Mouse (Mus musculus) C2C12 (cell line): ENCODE measurements at regions not wholly inside any gene's neighbourhood (a gene's known extent, or its start where the extent isn't known, plus 50 kb on each side); places are given as distances from the start of the nearest gene placed in this dataset.

Source experiments
- H3K27me3 ChIP-seq: one replicate; pipeline ENCODE4 v1.6.1; 2011; ENCODE audit not compliant: control insufficient read depth, insufficient read depth, insufficient read length
- H3K36me3 ChIP-seq: one replicate; pipeline ENCODE4 v1.6.1; 2011; ENCODE audit not compliant: control insufficient read depth, insufficient read depth
- H3K4me3 ChIP-seq: one replicate; pipeline ENCODE4 v1.5.1; 2011; ENCODE audit warnings: mild to moderate bottlenecking, control low read depth; ENCODE audit not compliant: poor library complexity, insufficient read depth, severe bottlenecking
- H3K79me2 ChIP-seq: one replicate; pipeline ENCODE4 v1.6.1; 2011; ENCODE audit not compliant: control insufficient read depth, insufficient read depth
- H3K79me3 ChIP-seq: one replicate; pipeline ENCODE4 v1.6.1; 2011; ENCODE audit warnings: low read depth, control low read depth
- H3ac ChIP-seq: one replicate; pipeline ENCODE3; 2011; ENCODE audit warnings: low read depth; ENCODE audit not compliant: control insufficient read depth, insufficient read length
- CEBPB ChIP-seq: IDR thresholded peaks from one replicate; pipeline ENCODE4 v1.6.1; 2011; ENCODE audit warnings: low read depth, mild to moderate bottlenecking, control low read depth, moderate library complexity
- CTCF ChIP-seq: IDR thresholded peaks from one replicate; pipeline ENCODE4 v1.5.1; 2011; ENCODE audit not compliant: control insufficient read depth, insufficient read depth, insufficient read length
- FOSL1 ChIP-seq: IDR thresholded peaks from one replicate; pipeline ENCODE4 v1.8.0; 2011; ENCODE audit warnings: mild to moderate bottlenecking, low read length; ENCODE audit not compliant: poor library complexity, insufficient read depth, severe bottlenecking
- MAX ChIP-seq: IDR thresholded peaks from one replicate; pipeline ENCODE4 v1.6.1; 2011; ENCODE audit warnings: mild to moderate bottlenecking, control low read depth
- MYOD1 ChIP-seq: IDR thresholded peaks from one replicate; pipeline ENCODE4 v1.6.1; 2011; ENCODE audit warnings: low read depth; ENCODE audit not compliant: control insufficient read depth, insufficient read length
- MYOG ChIP-seq: IDR thresholded peaks from one replicate; pipeline ENCODE4 v1.6.1; 2011; ENCODE audit not compliant: control insufficient read depth, insufficient read length; ENCODE audit errors: extremely low read depth
- USF1 ChIP-seq: IDR thresholded peaks from one replicate; pipeline ENCODE4 v1.6.1; 2011; ENCODE audit warnings: low read depth, mild to moderate bottlenecking, control low read depth, moderate library complexity

DNA sequence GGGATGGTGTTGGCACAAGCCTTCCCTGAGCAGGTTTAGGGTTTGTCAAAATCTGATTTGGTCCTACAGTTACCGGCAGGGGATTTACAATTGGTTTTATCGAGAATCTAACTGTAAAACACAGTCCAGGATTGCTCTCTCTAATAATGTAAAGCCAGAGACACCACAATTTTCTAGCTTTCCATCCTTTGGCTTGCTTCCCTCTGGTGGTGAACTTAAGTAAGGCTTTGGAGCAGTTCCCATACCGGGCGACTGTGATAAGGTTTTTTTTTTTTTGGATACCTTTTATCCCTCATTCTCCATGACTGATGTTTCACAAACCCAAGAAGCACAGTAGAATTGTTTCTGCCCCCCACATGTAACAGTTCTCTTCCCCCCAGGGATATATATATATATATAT lies 195.3 kb downstream of the Tex13c3 start:
- Histone ChIP-seq H3K4me3 (no peak overlapping the region), H3K79me2 (no peaks in the 10 kb centered on the region), H3K27me3 (no peaks in the 10 kb centered on the region), H3K79me3 (no peaks in the 10 kb centered on the region), H3ac (no peak overlapping the region), H3K36me3 (no peaks in the 10 kb centered on the region)
- no peak for TF ChIP-seq USF1
- no peak for TF ChIP-seq FOSL1
- TF ChIP-seq MAX = no peak
- TF ChIP-seq MYOD1 = no peak
- no peak for TF ChIP-seq MYOG
- no peak for TF ChIP-seq CTCF
- TF ChIP-seq CEBPB = no peak

GRCm38 (mm10) chrX:19283078-19283477 lies 198.0 kb downstream of the Tex13c3 start:
- no peak for TF ChIP-seq CEBPB
- TF ChIP-seq MYOD1 = peak; percentile 51
- no peak overlapping the region for H3K4me3 ChIP-seq
- H3K27me3 ChIP-seq = no peaks in the 10 kb centered on the region
- H3K79me2 ChIP-seq = no peaks in the 10 kb centered on the region
- no peaks in the 10 kb centered on the region for H3K36me3 ChIP-seq
- H3K79me3 ChIP-seq = no peaks in the 10 kb centered on the region
- no peak overlapping the region for H3ac ChIP-seq

DNA sequence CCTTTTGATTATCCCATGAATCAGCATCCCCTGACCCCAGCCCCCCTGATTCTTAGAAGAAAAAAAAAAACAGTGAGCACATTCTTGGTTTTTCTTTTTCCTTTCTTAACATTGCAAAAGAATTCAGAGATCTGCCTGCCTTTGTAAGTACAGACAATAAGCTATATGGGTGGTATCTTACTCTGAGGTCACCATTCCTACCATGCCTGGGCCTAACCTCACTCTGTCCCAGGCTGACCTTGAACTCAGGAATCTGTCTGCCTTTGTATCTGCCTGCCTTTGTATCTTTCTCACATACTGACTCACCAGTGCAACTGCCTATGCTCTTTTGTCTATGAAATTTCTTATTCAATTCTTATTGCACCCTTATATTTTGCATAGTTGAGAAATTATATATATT lies 216.9 kb downstream of the Tex13c3 start:
- H3K4me3 ChIP-seq = no peak overlapping the region
- no peak overlapping the region for H3ac ChIP-seq
- TF ChIP-seq MYOD1 (no peak), MYOG (no peak), MAX (no peak), CEBPB (no peak), CTCF (no peak)

DNA sequence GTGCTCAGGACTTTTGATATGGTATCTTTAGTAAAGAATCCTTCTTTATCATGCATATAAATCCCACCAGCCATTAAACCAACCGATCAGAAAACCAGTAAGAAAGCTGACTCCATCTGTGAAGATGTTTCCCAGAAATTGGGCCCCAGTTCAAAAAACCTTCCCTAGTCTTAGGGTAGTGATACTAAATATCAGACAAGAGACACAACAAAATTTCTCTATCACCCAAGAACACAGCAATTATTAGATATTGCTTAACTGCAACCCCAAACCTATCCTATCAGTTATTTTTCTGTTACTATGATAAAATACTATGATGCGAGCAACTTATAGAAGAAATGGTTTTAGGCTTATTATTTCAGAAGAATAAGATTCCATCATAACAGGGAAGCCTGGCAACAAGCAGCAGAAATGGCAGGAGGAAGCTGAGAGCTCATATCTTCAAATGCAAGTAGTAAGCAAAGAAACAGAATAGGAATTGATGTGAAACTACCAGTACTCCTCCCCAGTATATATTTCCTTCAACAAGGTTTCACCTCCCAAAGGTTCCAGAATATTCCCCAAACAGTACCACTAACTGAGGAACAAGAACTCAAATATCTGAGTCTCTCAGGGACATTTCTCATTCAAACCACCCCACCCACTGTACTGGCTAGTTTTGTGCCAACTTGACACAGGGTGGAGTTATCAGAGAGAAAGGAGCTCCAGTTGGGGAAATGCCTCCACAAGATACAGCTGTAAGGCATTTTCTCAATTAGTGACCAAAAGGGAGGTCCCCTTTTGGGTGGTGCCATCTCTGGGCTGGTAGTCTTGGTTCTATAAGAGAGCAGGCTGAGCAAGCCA lies 234.1 kb downstream of the Tex13c3 start:
- H3K4me3 ChIP-seq = no peak overlapping the region
- TF ChIP-seq FOSL1 (no peak), MYOD1 (no peak), CEBPB (no peak), CTCF (no peak), MYOG (no peak)
- H3K79me2 ChIP-seq = no peaks in the 10 kb centered on the region
- no peaks in the 10 kb centered on the region for H3K79me3 ChIP-seq
- no peaks in the 10 kb centered on the region for H3K27me3 ChIP-seq
- no peaks in the 10 kb centered on the region for H3K36me3 ChIP-seq
- no peak overlapping the region for H3ac ChIP-seq

More for the DNA sequence above, 216.9 kb downstream of the Tex13c3 start:
- Histone ChIP-seq H3K36me3 (no peaks in the 10 kb centered on the region), H3K79me3 (no peaks in the 10 kb centered on the region), H3K27me3 (no peaks in the 10 kb centered on the region), H3K79me2 (no peaks in the 10 kb centered on the region)

DNA sequence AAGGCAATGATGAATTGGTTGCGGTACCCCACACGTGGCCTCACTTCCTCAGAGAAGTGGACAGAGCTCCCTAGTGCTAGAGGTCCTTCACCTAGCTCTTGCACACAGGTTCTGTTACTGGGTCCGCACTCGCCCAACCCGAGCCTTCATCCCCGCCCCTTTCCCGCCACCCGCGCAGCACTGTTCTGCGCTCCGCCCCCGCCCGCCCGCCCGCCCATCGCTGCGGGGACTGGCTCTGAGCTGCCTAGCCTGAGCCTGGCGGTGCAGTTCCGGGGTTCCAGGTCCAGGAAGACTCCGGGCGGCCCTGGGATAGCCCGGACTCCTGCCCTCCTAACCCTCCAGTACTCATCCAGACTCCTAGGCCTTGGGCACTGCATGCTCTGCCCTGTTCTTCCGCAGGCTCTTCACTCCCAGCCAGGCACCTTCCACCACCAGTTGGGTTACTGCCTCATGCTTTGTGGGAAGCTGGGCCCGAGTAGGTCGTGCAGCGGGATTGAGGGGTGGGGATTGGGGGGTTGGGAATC lies 243.3 kb downstream of the Tex13c3 start:
- Histone ChIP-seq H3K4me3 (peak overlapping the region; percentile 42), H3K79me3 (peaks cover 16% of the 10 kb centered on the region), H3K79me2 (peaks cover 19% of the 10 kb centered on the region), H3K27me3 (no peaks in the 10 kb centered on the region), H3ac (peak overlapping the region; percentile 82), H3K36me3 (peaks cover 4% of the 10 kb centered on the region)
- TF ChIP-seq MYOD1 (no peak), MYOG (no peak), USF1 (no peak), CTCF (no peak), CEBPB (no peak), MAX (no peak), FOSL1 (no peak)

DNA sequence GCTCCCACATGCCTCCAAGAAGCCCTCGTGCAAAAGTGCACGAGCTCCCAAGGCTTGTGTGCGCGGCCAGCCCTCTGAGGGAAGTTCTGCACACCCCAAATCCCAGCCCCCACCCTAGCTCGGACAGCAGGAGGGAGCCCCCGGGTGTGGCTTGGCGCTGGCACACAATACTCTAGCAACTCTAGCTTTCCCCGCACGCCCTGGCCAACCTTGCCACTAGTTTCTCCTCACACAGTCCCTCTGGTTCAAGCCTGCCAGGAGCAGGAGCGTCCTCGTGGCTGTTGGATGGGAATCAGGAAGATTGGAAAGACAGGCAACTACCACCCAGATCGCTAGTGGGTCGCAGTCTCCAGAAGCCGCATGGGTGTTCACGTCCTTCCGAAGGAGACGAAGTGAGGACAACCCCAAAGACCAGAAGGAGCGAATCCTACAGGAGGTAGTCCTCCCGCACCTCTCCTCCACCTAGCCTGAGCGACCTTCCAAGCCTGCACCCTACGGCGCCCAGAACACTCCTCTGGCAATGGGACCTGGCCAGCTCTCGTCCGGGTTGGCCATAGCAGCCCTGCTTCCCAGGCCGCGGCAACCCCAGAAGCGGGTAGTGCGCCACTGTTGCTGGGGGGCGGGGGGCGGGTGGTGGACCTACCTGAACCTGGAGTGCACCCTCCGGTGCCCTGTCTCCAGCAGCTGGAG lies 243.9 kb downstream of the Tex13c3 start:
- H3K27me3 ChIP-seq = no peaks in the 10 kb centered on the region
- peaks cover 19% of the 10 kb centered on the region for H3K79me2 ChIP-seq
- peaks cover 16% of the 10 kb centered on the region for H3K79me3 ChIP-seq
- peak overlapping the region; percentile 42 for H3K4me3 ChIP-seq
- peak overlapping the region; percentile 36 for H3ac ChIP-seq
- H3K36me3 ChIP-seq = peaks cover 4% of the 10 kb centered on the region
- TF ChIP-seq CEBPB = no peak
- TF ChIP-seq USF1 = no peak
- TF ChIP-seq CTCF = no peak
- TF ChIP-seq MAX = no peak
- TF ChIP-seq FOSL1 = no peak
- TF ChIP-seq MYOG = no peak
- TF ChIP-seq MYOD1 = no peak
